Mouse (Mus musculus): ENCODE data around the gene Gnb4.
A peak's percentile ranks its signal among the peaks of the same experiment; 100 is the strongest.

The Gnb4 gene

GRCm38 (mm10) chr3:32611606-32612170 is 4.7 kb downstream of the Gnb4 start:
- no peak for DNase-seq

- DNase-seq, result no peak
Observed at GRCm38 (mm10) chr3:32610560-32610959, 5.8 kb downstream of the Gnb4 start.

GRCm38 (mm10) chr3:32609233-32609632 is 7.2 kb downstream of the Gnb4 start:
- no peak for DNase-seq

- no peak for DNase-seq
Observed at GRCm38 (mm10) chr3:32601055-32601454, 15.3 kb downstream of the Gnb4 start.

- no peak for DNase-seq
Observed at GRCm38 (mm10) chr3:32599328-32599727, 17.1 kb downstream of the Gnb4 start.

GRCm38 (mm10) chr3:32595080-32595479 is 21.3 kb downstream of the Gnb4 start:
- no peak for DNase-seq

GRCm38 (mm10) chr3:32586274-32586673 is 30.1 kb downstream of the Gnb4 start:
- no peak for DNase-seq

- no peak for DNase-seq
Observed at GRCm38 (mm10) chr3:32583489-32583888, 32.9 kb downstream of the Gnb4 start.

GRCm38 (mm10) chr3:32581911-32582310 is 34.5 kb downstream of the Gnb4 start:
- no peak for DNase-seq

- no peak for DNase-seq
Observed at GRCm38 (mm10) chr3:32580738-32581137, 35.6 kb downstream of the Gnb4 start.

GRCm38 (mm10) chr3:32578772-32579171 is 37.6 kb downstream of the Gnb4 start:
- no peak for DNase-seq

GRCm38 (mm10) chr3:32575151-32575550 is 41.2 kb downstream of the Gnb4 start:
- DNase-seq, result no peak

- no peak for DNase-seq
Observed at GRCm38 (mm10) chr3:32573881-32574280, 42.5 kb downstream of the Gnb4 start.

- DNase-seq, result no peak
Observed at GRCm38 (mm10) chr3:32573086-32573485, 43.3 kb downstream of the Gnb4 start.

- no peak for DNase-seq
Observed at GRCm38 (mm10) chr3:32563401-32563800, 53.0 kb downstream of the Gnb4 start.

- no peak for DNase-seq
Observed at GRCm38 (mm10) chr3:32553061-32553460, 63.3 kb downstream of the Gnb4 start.

- DNase-seq, result no peak
Observed at GRCm38 (mm10) chr3:32538091-32538490, 78.3 kb downstream of the Gnb4 start.

GRCm38 (mm10) chr3:32537556-32537955 is 78.8 kb downstream of the Gnb4 start:
- peak; percentile 17 for DNase-seq

GRCm38 (mm10) chr3:32535692-32536091 is 80.7 kb downstream of the Gnb4 start:
- DNase-seq, result no peak
